Mouse (Mus musculus): ENCODE measurements around the gene Gm21861. TPM values are rescaled to one million over a fixed set of nuclear protein-coding genes. Genes with fewer than 3 reads are reported as not detected.

Gm21861 gene
- not detected in 2 replicates for polyA plus RNA-seq (2012; rRNA removed)

DNA sequence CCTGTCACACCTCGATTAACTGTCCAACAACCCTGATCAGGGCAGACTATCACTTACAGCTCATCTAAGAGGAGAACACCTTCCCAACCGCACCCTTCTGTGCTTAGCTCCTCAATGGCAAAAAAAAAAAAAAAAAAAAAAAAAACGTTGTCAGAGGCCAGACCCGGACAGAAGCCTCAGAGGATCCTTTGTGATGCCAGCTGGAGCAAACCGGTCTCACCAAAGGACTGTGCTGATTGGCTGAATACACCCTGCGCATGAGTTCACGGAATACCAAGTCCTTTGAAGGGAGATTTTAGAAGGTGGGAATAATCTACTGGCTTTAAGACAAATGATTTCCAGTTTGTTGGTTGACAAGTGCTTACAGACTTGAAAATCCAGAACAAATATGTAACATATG is at the start of gene Gm21861:
TSS of gene Gm21861 (minus strand) at position 101 of the 400 bp plus-strand sequence.

All from central nervous system, embryonic 14 days (tissue).